Mouse (Mus musculus) CH12.LX (cell line): ENCODE data around the gene Isca2. TPM values are rescaled to one million over a fixed set of nuclear protein-coding genes. Genes with fewer than 3 reads are reported as not detected.

Experiments
- DNase-seq: peaks from one replicate; pipeline ENCODE4 v3.0.0-alpha.2; 2013; ENCODE audit errors: extremely low read depth
- H3K27ac ChIP-seq: 2 replicates; pipeline ENCODE4 v1.5.1; 2012; ENCODE audit warnings: low read depth, mild to moderate bottlenecking, control low read depth, moderate library complexity; ENCODE audit not compliant: insufficient read depth
- H3K27me3 ChIP-seq: replicated peaks from 2 replicates; pipeline ENCODE3; 2012; ENCODE audit warnings: inconsistent platforms
- H3K36me3 ChIP-seq, 2 experiments: replicated peaks in 1 of 2; 2 replicates each; pipeline versions ENCODE3 to v1.6.1; 2012; ENCODE audit warnings: inconsistent platforms in 1 of 2, low read length in 1 of 2, mild to moderate bottlenecking in 1 of 2, mixed read lengths in 1 of 2, moderate library complexity in 1 of 2; ENCODE audit not compliant: control insufficient read depth in 1 of 2, insufficient read depth in 1 of 2
- H3K4me1 ChIP-seq, 2 experiments: 2 replicates each; pipeline ENCODE4 v1.6.1; 2012; ENCODE audit warnings: inconsistent platforms in 1 of 2, moderate library complexity in 1 of 2; ENCODE audit not compliant: insufficient read depth in 2 of 2, control insufficient read depth in 1 of 2
- H3K4me2 ChIP-seq: 2 replicates; pipeline ENCODE4 v1.6.1; 2012; ENCODE audit warnings: low read depth, mild to moderate bottlenecking, control low read depth; ENCODE audit not compliant: poor library complexity, insufficient read depth, severe bottlenecking
- H3K4me3 ChIP-seq, 3 experiments: fragments of 150-350 bp in 1 of 3; sonication (generic) in 1 of 3; replicated peaks in 1 of 3; 2 replicates each; pipeline versions ENCODE3 to v1.5.1; 2011 to 2012; ENCODE audit warnings: low read depth in 2 of 3, low read length in 2 of 3, mild to moderate bottlenecking in 2 of 3, moderate library complexity in 2 of 3, control low read depth in 1 of 3, improper control_type of control experiment in 1 of 3, inconsistent platforms in 1 of 3, mixed read lengths in 1 of 3; ENCODE audit not compliant: poor library complexity in 1 of 3
- H3K79me2 ChIP-seq: replicated peaks from 2 replicates; pipeline ENCODE4 v1.6.1; 2012; ENCODE audit warnings: mild to moderate bottlenecking, moderate library complexity; ENCODE audit not compliant: control insufficient read depth, poor library complexity, insufficient read depth, severe bottlenecking; ENCODE audit errors: extremely low read depth
- H3K9ac ChIP-seq: 2 replicates; pipeline ENCODE4 v1.6.1; 2012; ENCODE audit warnings: low read depth, mild to moderate bottlenecking, control low read depth, moderate library complexity; ENCODE audit not compliant: insufficient read depth
- H3K9me3 ChIP-seq: replicated peaks from 2 replicates; pipeline ENCODE3; 2012; ENCODE audit warnings: low read length, inconsistent platforms, mixed read lengths
- BHLHE40 ChIP-seq: IDR thresholded peaks from 2 replicates; pipeline ENCODE4 v1.6.1; 2011; ENCODE audit warnings: mild to moderate bottlenecking, low read depth, low read length, improper control_type of control experiment
- CHD2 ChIP-seq: IDR thresholded peaks from 2 replicates; pipeline ENCODE4 v1.6.1; 2011; ENCODE audit warnings: low read length, improper control_type of control experiment
- CTCF ChIP-seq, 2 experiments: IDR thresholded peaks in 1 of 2; conservative IDR thresholded peaks in 1 of 2; 2 replicates each; pipeline ENCODE4 v1.5.1; 2011 to 2012; ENCODE audit warnings: low read depth in 2 of 2, low read length in 2 of 2, improper control_type of control experiment in 1 of 2, inconsistent platforms in 1 of 2, mild to moderate bottlenecking in 1 of 2, moderate library complexity in 1 of 2
- E2F4 ChIP-seq: IDR thresholded peaks from 2 replicates; pipeline ENCODE4 v1.6.1; 2011; ENCODE audit warnings: low read depth, low read length, improper control_type of control experiment; ENCODE audit not compliant: insufficient replicate concordance
- EP300 ChIP-seq: IDR thresholded peaks from 2 replicates; pipeline ENCODE4 v1.6.1; 2011; ENCODE audit warnings: low read length, improper control_type of control experiment
- ETS1 ChIP-seq: conservative IDR thresholded peaks from 2 replicates; pipeline ENCODE4 v1.6.1; 2012; ENCODE audit warnings: low read depth, mild to moderate bottlenecking, inconsistent platforms, low read length, improper control_type of control experiment, moderate library complexity
- GABPA ChIP-seq: IDR thresholded peaks from 2 replicates; pipeline ENCODE4 v1.6.1; 2012; ENCODE audit warnings: low read depth, low read length, improper control_type of control experiment, inconsistent platforms; ENCODE audit not compliant: insufficient replicate concordance
- HCFC1 ChIP-seq: IDR thresholded peaks from 2 replicates; pipeline ENCODE4 v1.6.1; 2012; ENCODE audit warnings: low read depth, mild to moderate bottlenecking, inconsistent platforms, low read length, improper control_type of control experiment
- JUN ChIP-seq: IDR thresholded peaks from 2 replicates; pipeline ENCODE4 v1.6.1; 2011; ENCODE audit warnings: low read depth, mild to moderate bottlenecking, low read length, improper control_type of control experiment, moderate library complexity; ENCODE audit not compliant: insufficient read depth
- JUND ChIP-seq: conservative IDR thresholded peaks from 2 replicates; pipeline ENCODE4 v1.6.1; 2011; ENCODE audit warnings: low read depth, low read length, improper control_type of control experiment
- KAT2A ChIP-seq: IDR thresholded peaks from 2 replicates; pipeline ENCODE4 v1.6.1; 2012; ENCODE audit warnings: low read length, improper control_type of control experiment, inconsistent platforms; ENCODE audit not compliant: insufficient replicate concordance
- MAFK ChIP-seq: IDR thresholded peaks from 2 replicates; pipeline ENCODE4 v1.6.1; 2011; ENCODE audit warnings: low read length, improper control_type of control experiment; ENCODE audit not compliant: insufficient replicate concordance
- MEF2A ChIP-seq: IDR thresholded peaks from 2 replicates; pipeline ENCODE4 v1.6.1; 2014; ENCODE audit warnings: low read depth, mild to moderate bottlenecking, inconsistent platforms, low read length, improper control_type of control experiment, borderline replicate concordance
- MXI1 ChIP-seq: IDR thresholded peaks from 2 replicates; pipeline ENCODE4 v1.6.1; 2011; ENCODE audit warnings: mild to moderate bottlenecking, low read depth, low read length, improper control_type of control experiment
- MYC ChIP-seq: IDR thresholded peaks from 2 replicates; pipeline ENCODE4 v1.6.1; 2011; ENCODE audit warnings: low read depth, mild to moderate bottlenecking, improper control_type of control experiment, low read length
- NELFE ChIP-seq: IDR thresholded peaks from 2 replicates; pipeline ENCODE4 v1.6.1; 2011; ENCODE audit warnings: low read depth, low read length, improper control_type of control experiment
- PAX5 ChIP-seq: IDR thresholded peaks from 2 replicates; pipeline ENCODE4 v1.6.1; 2012; ENCODE audit warnings: low read length, inconsistent platforms, mixed read lengths
- RCOR1 ChIP-seq: conservative IDR thresholded peaks from 2 replicates; pipeline ENCODE4 v1.6.1; 2012; ENCODE audit warnings: low read depth, mild to moderate bottlenecking, inconsistent platforms, low read length, improper control_type of control experiment
- SIN3A ChIP-seq: IDR thresholded peaks from 2 replicates; pipeline ENCODE4 v1.6.1; 2012; ENCODE audit warnings: low read length, improper control_type of control experiment, inconsistent platforms
- TCF12 ChIP-seq: IDR thresholded peaks from 2 replicates; pipeline ENCODE4 v1.6.1; 2014; ENCODE audit warnings: low read depth, mild to moderate bottlenecking, inconsistent platforms, low read length, improper control_type of control experiment
- UBTF ChIP-seq: IDR thresholded peaks from 2 replicates; pipeline ENCODE4 v1.6.1; 2012; ENCODE audit warnings: low read depth, mild to moderate bottlenecking, inconsistent platforms, low read length, improper control_type of control experiment, moderate library complexity
- USF1 ChIP-seq: IDR thresholded peaks from 2 replicates; pipeline ENCODE4 v1.6.1; 2014; ENCODE audit warnings: low read depth, mild to moderate bottlenecking, inconsistent platforms, low read length, improper control_type of control experiment
- USF2 ChIP-seq: conservative IDR thresholded peaks from 2 replicates; pipeline ENCODE4 v1.6.1; 2011; ENCODE audit warnings: low read depth, low read length, improper control_type of control experiment
- ZMIZ1 ChIP-seq: IDR thresholded peaks from 2 replicates; pipeline ENCODE4 v1.6.1; 2012; ENCODE audit warnings: low read depth, mild to moderate bottlenecking, inconsistent platforms, low read length, improper control_type of control experiment
- ZNF384 ChIP-seq: IDR thresholded peaks from 2 replicates; pipeline ENCODE4 v1.6.1; 2012; ENCODE audit warnings: low read depth, low read length, improper control_type of control experiment, inconsistent platforms
- dilution Hi-C: fragments of 300-500 bp; cut with MboI; formaldehyde crosslinking; loops from 2 replicates; pipeline ENCODE4 v1.14.3; 2020; ENCODE audit warnings: low sequenced_read_pairs; ENCODE audit not compliant: extremely low pct_unique_long_range_greater_than_20kb, extremely low pct_ligation_motif_present
- in situ Hi-C: fragments of 300-500 bp; cut with MboI; formaldehyde crosslinking; loops from 3 replicates; pipeline ENCODE4 v1.14.3; 2019; ENCODE audit warnings: low sequenced_read_pairs, low pct_ligation_motif_present, low pct_unique_long_range_greater_than_20kb, mixed read lengths
- polyA plus RNA-seq: library from polyadenylated mRNA; unstranded; fragments of >175 nt; gene quantifications from 2 replicates; pipeline ENCODE4 v1.2.1, GENCODE M21; 2012; ENCODE audit warnings: low read depth; ENCODE audit not compliant: insufficient read length
- total RNA-seq, 2 experiments: library from RNA; depleted of rRNA; stranded (reverse); fragments of 300-350 nt in 1 of 2; fragments of >200 nt in 1 of 2; gene quantifications; 2 replicates each; pipeline ENCODE4 v1.2.3; 2012 to 2014

The Isca2 gene
- total and polyA plus RNA-seq, 3 experiments: 55.1 to 90.4 (median 59.1) TPM

DNA sequence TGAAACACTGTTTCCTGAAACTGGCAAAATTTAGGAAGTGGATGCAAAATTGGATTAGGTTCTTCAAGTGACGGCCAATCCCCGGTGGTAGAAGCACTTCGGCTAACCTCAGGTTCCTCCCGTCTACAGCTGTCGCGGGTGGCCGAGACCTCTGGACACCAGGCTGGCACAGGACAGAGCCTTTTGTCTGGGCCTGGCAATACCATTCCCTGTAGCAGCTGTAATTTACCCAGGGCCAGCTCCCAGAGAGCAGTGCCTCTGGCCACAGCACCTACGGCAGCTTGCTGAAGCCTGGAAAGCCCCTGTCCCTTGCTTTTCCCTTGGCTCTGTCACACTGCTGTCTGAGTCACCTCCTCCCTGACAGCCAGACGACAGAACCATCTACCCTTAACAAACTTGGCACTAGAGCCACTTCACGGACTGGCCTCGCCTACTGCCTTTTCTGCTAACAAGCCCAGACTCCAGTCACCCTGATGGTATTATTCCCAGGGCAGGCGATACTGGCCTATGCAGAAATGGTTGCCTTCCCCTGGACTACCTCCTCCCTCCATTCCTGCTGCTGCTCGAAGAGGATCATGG, 28.6 kb downstream of the Isca2 start:
- peaks cover 12% of the 10 kb centered on the region for H3K27me3 ChIP-seq
- in situ Hi-C loops: loop anchor here (25.0 kb wide), 1 partner anchor 186 kb away; the partner anchor contains the start of gene Ylpm1
- H3K4me2 ChIP-seq: no peak overlapping the region
- no peak overlapping the region for H3K4me3 ChIP-seq
- H3K4me1 ChIP-seq: peaks cover 19 to 34% of the 10 kb centered on the region in 2 experiments
- H3K9ac ChIP-seq: no peak overlapping the region
- no peaks in the 10 kb centered on the region for H3K79me2 ChIP-seq
- no peaks in the 10 kb centered on the region for H3K36me3 ChIP-seq
- H3K27ac ChIP-seq: no peak overlapping the region
- dilution Hi-C loops: no loop called here
- TF ChIP-seq MAFK (no peak), HCFC1 (no peak), BHLHE40 (no peak), PAX5 (no peak), ZNF384 (no peak), SIN3A (no peak), JUND (no peak), TCF12 (no peak), GABPA (no peak), ETS1 (no peak), UBTF (no peak), MEF2A (no peak), MYC (no peak), JUN (no peak)
- TF ChIP-seq, all 38 proteins: peak for 0
- H3K9me3 ChIP-seq: no peaks in the 10 kb centered on the region
- no peak for DNase-seq

DNA sequence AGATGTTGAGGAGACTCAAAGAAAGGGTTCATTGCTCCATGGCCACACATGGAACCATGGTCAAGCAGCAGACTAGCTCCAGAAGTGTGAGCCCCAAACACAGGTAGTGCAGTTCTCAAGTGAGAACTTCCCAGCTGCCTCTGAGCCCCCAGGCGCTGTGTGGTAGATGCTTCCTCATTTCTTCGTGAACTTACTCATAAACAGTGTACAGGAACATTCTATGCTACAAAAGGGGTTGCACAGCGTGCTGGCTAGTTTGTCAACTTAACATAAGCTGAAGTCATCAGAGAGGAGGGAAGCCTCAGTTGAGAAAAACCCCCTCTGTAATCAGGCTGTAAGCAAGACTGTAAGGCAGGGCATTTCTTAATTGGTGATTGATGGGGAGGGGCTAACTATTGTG, 29.6 kb downstream of the Isca2 start:
- in situ Hi-C loops: loop anchor here (25.0 kb wide), 1 partner anchor 185 kb away; the partner anchor contains the start of gene Ylpm1
- no peaks in the 10 kb centered on the region for H3K9me3 ChIP-seq
- H3K4me1 ChIP-seq: peaks cover 23 to 44% of the 10 kb centered on the region in 2 experiments
- peak; percentile 72 for DNase-seq
- H3K4me2 ChIP-seq: no peak overlapping the region
- no peaks in the 10 kb centered on the region for H3K36me3 ChIP-seq
- peaks cover 7% of the 10 kb centered on the region for H3K27me3 ChIP-seq
- TF ChIP-seq JUND: no peak
- no peak for TF ChIP-seq USF2
- TF ChIP-seq USF1: no peak
- TF ChIP-seq ZNF384: no peak
- TF ChIP-seq RCOR1: no peak
- no peak for TF ChIP-seq ZMIZ1
- TF ChIP-seq GABPA: no peak
- TF ChIP-seq CHD2: no peak
- TF ChIP-seq CTCF (conservative IDR thresholded peaks at IDR 0.05 in 1 of 2, IDR thresholded peaks at IDR 0.05 in 1 of 2; ENCODE audit: low read depth in 2 of 2, low read length in 2 of 2): no peak
- no peak for TF ChIP-seq NELFE
- TF ChIP-seq UBTF: no peak
- no peak for TF ChIP-seq KAT2A
- no peak for TF ChIP-seq E2F4
- no peak for TF ChIP-seq EP300
- no peak for TF ChIP-seq MAFK
- TF ChIP-seq MXI1: no peak
- no peak for TF ChIP-seq ETS1
- TF ChIP-seq JUN: no peak
- dilution Hi-C loops: no loop called here
- H3K79me2 ChIP-seq: no peaks in the 10 kb centered on the region
- H3K27ac ChIP-seq: no peak overlapping the region
- H3K4me3 ChIP-seq: no peak overlapping the region
- H3K9ac ChIP-seq: no peak overlapping the region
